Mouse (Mus musculus) lung, adult 2 months (tissue): ENCODE measurements around the gene Pmepa1.

Source experiments
- CTCF ChIP-seq: fragments of 200-500 bp; IDR thresholded peaks from 2 replicates; pipeline ENCODE4 v1.5.1; 2011; ENCODE audit warnings: mild to moderate bottlenecking, low read length, control low read depth; ENCODE audit not compliant: insufficient read depth
- POLR2A ChIP-seq: fragments of 200-500 bp; IDR thresholded peaks from 2 replicates; pipeline ENCODE4 v1.6.1; 2011; ENCODE audit warnings: low read depth, mild to moderate bottlenecking, control low read depth, low read length, borderline replicate concordance; ENCODE audit errors: extremely low read depth

- TF ChIP-seq CTCF, result no peak
- no peak for TF ChIP-seq POLR2A
These were observed 59.1 kb downstream of the Pmepa1 start for GRCm38 (mm10) chr2:173217246-173217645.
